8 mouse cellular contexts compared by ENCODE assay signal in genomic region chr1:97976873-97977473, GRCm38 (mm10).
DNase-seq lines count a peak whose midpoint lies in the region; TF ChIP-seq lines count a peak whose summit lies in the region.

No protein-coding gene starts in this region.

- H3K27ac ChIP-seq in cerebellum, adult 2 months (ENCODE audit: insufficient read depth, low read length) = no peak overlapping the region

- intact Hi-C loops in heart, postnatal 36 days (cut with DNase I) = loop anchor here (2.0 to 10.0 kb wide), 4 partner anchors 118 to 322 kb away; partner anchors contain the start of genes Gin1, Pam and Ppip5k2

- H3K4me3 ChIP-seq in cerebellum, adult 2 months (replicated peaks; ENCODE audit: insufficient read depth, low read depth, low read length) = peak overlapping the region; percentile 59

- WGBS in cerebellum, adult 2 months = under 1% methylated on average over 47 of the region's 47 CpGs

- H3K27me3 ChIP-seq in cerebellum, adult 2 months (ENCODE audit: control insufficient read depth, insufficient read depth, low read length) = no peaks in the 10 kb centered on the region

- no peak for TF ChIP-seq POLR2A in cerebellum, adult 2 months (IDR thresholded peaks at IDR 0.05; ENCODE audit: borderline replicate concordance, insufficient read depth, low read length)

- DNase-seq in WW6 (ENCODE audit: low read depth, low spot score) = peak; percentile 11
- DNase-seq in cerebellum, adult 2 months = peak; percentile 70 to 71
- peak; percentile 65 for DNase-seq in forelimb bud, embryonic 11.5 days (ENCODE audit: low read depth, low spot score)
- peak; percentile 81 to 88 for DNase-seq in heart, postnatal 36 days
- DNase-seq in layer of hippocampus, postnatal 10 days (ENCODE audit: low spot score in 2 of 2) = peak; percentile 58 to 73
- peak; percentile 82 for DNase-seq in lung, postnatal 10 days
- DNase-seq in retina, embryonic 14.5 days (ENCODE audit: low spot score) = peak; percentile 83
- DNase-seq in natural killer cell, adult 2 months (ENCODE audit: low spot score in 2 of 2) = no peak

- no peaks in the 10 kb centered on the region for H3K4me1 ChIP-seq in cerebellum, adult 2 months (ENCODE audit: control insufficient read depth, insufficient read depth, low read length)

- TF ChIP-seq CTCF in cerebellum, adult 2 months (IDR thresholded peaks at IDR 0.05; ENCODE audit: borderline replicate concordance, insufficient read depth, low read depth, low read length) = no peak

Comparison
In these comparisons a context has a peak if more than half of its experiments do, and no peak if none do; other contexts are left out.
1. DNase-seq: peak in WW6 (single experiment), cerebellum, adult 2 months (2 of 2), forelimb bud, embryonic 11.5 days (single experiment), heart, postnatal 36 days (2 of 2), layer of hippocampus, postnatal 10 days (2 of 2), lung, postnatal 10 days (single experiment) and retina, embryonic 14.5 days (single experiment); none in natural killer cell, adult 2 months (0 of 2).